Mouse (Mus musculus): ENCODE measurements around the gene A430089I19Rik. TPM values are rescaled to one million over a fixed set of nuclear protein-coding genes. Genes with fewer than 3 reads are reported as not detected.
"Not testable (repeated sequence)": the region's sequence is repeated elsewhere in the genome, so short reads cannot be mapped to it uniquely, and the experiment has no call there.

Gene A430089I19Rik
- polyA plus RNA-seq (2014; fragmentation: Nextera tagmentation; extraction: Ambion mirVana): not detected in 2 replicates

DNA sequence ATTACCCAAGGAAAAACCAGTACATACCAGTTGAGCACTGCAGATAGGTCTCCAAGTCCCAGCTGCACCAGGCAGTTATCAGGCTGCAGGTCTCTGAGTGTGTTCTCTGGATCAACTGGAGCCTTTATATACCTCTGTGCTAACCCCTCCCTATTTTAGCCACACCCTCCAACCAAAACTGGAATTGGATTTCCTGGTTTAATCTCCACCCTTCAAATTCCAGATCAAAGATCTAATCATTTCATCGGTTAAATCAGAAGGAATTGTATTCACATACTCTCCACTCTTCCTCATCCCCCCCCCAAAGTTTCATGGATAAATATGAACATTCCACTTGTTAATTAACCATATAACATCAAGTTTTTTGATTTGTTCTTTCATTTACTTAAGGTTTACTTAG is at the start of gene A430089I19Rik:
Gene A430089I19Rik (minus strand): TSS at position 101 of the 400 bp plus-strand sequence.
- H3K27ac ChIP-seq (ENCODE audit: low read depth, low read length); H3K27me3 ChIP-seq (ENCODE audit: control insufficient read depth, insufficient read depth, low read length); H3K9me3 ChIP-seq (ENCODE audit: control insufficient read depth, low read length); DNase-seq (ENCODE audit: low spot score); H3K4me1 ChIP-seq (replicated peaks; ENCODE audit: control insufficient read depth, insufficient read depth, low read length); ATAC-seq (replicated peaks; ENCODE audit: low FRiP score); H3K4me2 ChIP-seq (ENCODE audit: low read depth, low read length, severe bottlenecking); H3K36me3 ChIP-seq (ENCODE audit: control insufficient read depth, insufficient read depth, low read length); H3K4me3 ChIP-seq (ENCODE audit: low read depth, low read length); H3K9ac ChIP-seq (ENCODE audit: low read length): not testable (repeated sequence)
- 86% methylated on average over 1 of the region's 1 CpGs for WGBS

DNA sequence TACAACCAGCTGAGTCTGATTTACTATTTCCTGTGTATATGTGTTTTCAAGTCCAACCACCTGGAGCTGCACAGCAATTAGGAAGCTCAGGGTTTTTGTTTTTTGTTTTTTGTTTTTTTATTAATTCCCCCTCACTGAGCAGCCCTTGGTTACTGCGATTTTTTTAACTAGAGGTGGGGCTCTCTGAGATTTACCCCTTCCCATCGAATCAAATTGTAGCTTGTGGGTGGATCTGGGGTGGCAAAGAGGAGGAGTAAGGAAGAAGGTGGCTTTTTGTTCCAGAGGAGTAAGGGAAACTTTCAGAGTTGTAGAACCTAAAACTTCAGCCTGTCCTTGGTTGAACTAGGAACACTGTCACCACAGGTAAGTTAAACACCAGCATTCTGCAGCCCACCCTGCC is 32.9 kb upstream of the A430089I19Rik start, which contains the start of gene AA792892:
Gene AA792892 (plus strand): TSS at position 301 of the 400 bp plus-strand sequence.
- H3K27me3 ChIP-seq (ENCODE audit: control insufficient read depth, insufficient read depth, low read length); H3K27ac ChIP-seq (ENCODE audit: low read depth, low read length); H3K4me2 ChIP-seq (ENCODE audit: low read depth, low read length, severe bottlenecking); H3K4me1 ChIP-seq (replicated peaks; ENCODE audit: control insufficient read depth, insufficient read depth, low read length); DNase-seq (ENCODE audit: low spot score); H3K4me3 ChIP-seq (ENCODE audit: low read depth, low read length); H3K9me3 ChIP-seq (ENCODE audit: control insufficient read depth, low read length); H3K36me3 ChIP-seq (ENCODE audit: control insufficient read depth, insufficient read depth, low read length); ATAC-seq (replicated peaks; ENCODE audit: low FRiP score); H3K9ac ChIP-seq (ENCODE audit: low read length): not testable (repeated sequence)
- WGBS: no CpG with 5 or more reads among the region's 2 CpGs

DNA sequence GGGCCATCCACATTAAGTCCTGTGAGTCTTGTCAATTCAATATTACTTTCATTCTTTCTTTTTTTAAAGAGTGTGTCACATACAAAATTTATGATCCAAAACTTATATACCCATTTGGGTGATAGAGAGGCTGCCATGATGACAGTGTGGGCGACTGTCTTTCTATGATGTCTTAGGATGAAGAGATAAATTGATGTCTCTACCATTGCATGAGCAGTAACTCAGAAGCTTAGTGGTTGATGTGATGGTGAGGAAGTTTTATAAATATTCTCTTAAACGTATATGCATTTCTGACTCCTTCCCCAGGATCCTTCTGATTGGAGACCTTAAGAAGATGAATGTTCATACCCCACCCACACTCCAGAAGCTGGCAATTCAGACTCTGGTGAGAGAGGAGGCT is 7.5 kb upstream of the A430089I19Rik start, which contains the start of gene Gm6502:
Gene Gm6502 (plus strand): TSS at position 301 of the 400 bp plus-strand sequence.
- ATAC-seq (replicated peaks; ENCODE audit: low FRiP score); H3K9ac ChIP-seq (ENCODE audit: low read length); DNase-seq (ENCODE audit: low spot score); H3K4me1 ChIP-seq (replicated peaks; ENCODE audit: control insufficient read depth, insufficient read depth, low read length); H3K4me3 ChIP-seq (ENCODE audit: low read depth, low read length); H3K9me3 ChIP-seq (ENCODE audit: control insufficient read depth, low read length); H3K27ac ChIP-seq (ENCODE audit: low read depth, low read length); H3K4me2 ChIP-seq (ENCODE audit: low read depth, low read length, severe bottlenecking); H3K36me3 ChIP-seq (ENCODE audit: control insufficient read depth, insufficient read depth, low read length); H3K27me3 ChIP-seq (ENCODE audit: control insufficient read depth, insufficient read depth, low read length): not testable (repeated sequence)
- WGBS: no CpG with 5 or more reads among the region's 2 CpGs

Other genes with a start within 250 kb of the A430089I19Rik start
- gene BC061212, start 236.3 kb downstream of the A430089I19Rik start, polyA plus RNA-seq (2014; fragmentation: Nextera tagmentation; extraction: Ambion mirVana): not detected in 2 replicates
- not detected in 2 replicates for gene Gm6351, start 230.4 kb downstream of the A430089I19Rik start, polyA plus RNA-seq (2014; fragmentation: Nextera tagmentation; extraction: Ambion mirVana)
- not detected in 2 replicates for gene Gm3106, start 88.8 kb downstream of the A430089I19Rik start, polyA plus RNA-seq (2014; fragmentation: Nextera tagmentation; extraction: Ambion mirVana)
- not detected in 2 replicates for gene Gm6502, start 7.6 kb upstream of the A430089I19Rik start, polyA plus RNA-seq (2014; fragmentation: Nextera tagmentation; extraction: Ambion mirVana)
- not detected in 2 replicates for gene AA792892, start 33.0 kb upstream of the A430089I19Rik start, polyA plus RNA-seq (2014; fragmentation: Nextera tagmentation; extraction: Ambion mirVana)
- gene Gm7682, start 139.0 kb upstream of the A430089I19Rik start, polyA plus RNA-seq (2014; fragmentation: Nextera tagmentation; extraction: Ambion mirVana): not detected in 2 replicates
- gene Gm3139, start 219.5 kb upstream of the A430089I19Rik start, polyA plus RNA-seq (2014; fragmentation: Nextera tagmentation; extraction: Ambion mirVana): not detected in 2 replicates